Mouse (Mus musculus) 416B (cell line): ENCODE data around the gene Nat8f2.
"Not testable (repeated sequence)": the region's sequence is repeated elsewhere in the genome, so short reads cannot be mapped to it uniquely, and the experiment has no call there.

Source experiments
- DNase-seq: peaks from one replicate; pipeline ENCODE4 v3.0.0; 2011; ENCODE audit warnings: low read depth

The Nat8f2 gene

DNA sequence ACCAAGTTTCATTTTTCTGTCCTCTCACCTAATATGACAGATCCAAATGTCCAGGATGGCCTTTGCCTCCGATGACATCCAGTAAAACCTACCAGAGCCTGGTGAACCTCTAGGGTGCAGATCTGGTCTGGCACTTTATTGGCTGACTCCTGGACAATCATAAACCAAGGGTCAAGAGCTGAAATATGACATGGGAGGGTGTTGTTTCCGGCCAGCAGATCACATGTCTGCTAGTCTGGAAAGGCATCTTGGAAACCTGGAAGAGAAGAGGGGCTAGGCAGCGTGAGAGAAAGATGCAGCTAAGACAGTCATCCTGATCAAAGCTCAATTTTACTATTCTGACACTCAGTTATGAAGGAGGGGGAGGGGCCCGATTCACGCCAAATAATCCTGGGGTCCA is at the start of gene Nat8f2:
Nat8f2 (minus strand) TSS at position 153 of the 400 bp plus-strand sequence.
- DNase-seq: not testable (repeated sequence)

DNA sequence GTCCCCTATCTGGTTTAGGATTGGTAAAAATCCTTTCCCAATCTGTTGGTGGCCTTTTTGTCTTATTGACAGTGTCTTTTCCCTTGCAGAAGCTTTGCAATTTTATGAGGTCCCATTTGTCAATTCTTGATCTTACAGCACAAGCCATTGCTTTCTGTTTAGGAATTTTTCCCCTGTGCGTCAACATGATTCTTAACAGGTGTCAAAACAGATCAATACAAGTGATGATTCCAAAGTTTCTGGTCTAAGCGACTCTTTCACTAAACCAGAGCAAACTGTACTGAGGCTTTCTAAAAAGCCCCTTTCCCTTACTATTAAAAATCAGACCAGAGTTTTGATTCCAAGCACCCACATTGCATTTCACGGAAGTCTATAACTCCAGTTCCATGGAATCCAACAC is 49.4 kb upstream of the Nat8f2 start:
- not testable (repeated sequence) for DNase-seq

DNA sequence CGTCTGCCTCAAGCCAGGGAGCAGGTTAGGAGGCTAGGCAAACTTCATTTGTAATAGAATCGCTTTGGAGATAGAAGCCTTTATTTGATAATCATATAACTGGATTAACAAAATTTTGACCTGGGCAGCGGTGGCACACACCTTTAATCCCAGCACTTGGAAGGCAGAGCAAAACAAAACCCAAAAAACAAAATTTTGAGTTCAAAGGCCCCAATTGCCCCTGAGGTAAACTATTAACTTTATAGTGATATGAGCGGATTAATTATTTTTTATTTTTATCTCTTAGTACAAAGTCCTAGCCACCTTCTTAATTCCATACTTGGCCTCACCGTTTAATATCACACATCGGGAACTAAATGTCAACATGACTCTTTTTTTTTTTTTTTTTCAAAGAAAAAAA is 47.6 kb upstream of the Nat8f2 start:
- no peak for DNase-seq

DNA sequence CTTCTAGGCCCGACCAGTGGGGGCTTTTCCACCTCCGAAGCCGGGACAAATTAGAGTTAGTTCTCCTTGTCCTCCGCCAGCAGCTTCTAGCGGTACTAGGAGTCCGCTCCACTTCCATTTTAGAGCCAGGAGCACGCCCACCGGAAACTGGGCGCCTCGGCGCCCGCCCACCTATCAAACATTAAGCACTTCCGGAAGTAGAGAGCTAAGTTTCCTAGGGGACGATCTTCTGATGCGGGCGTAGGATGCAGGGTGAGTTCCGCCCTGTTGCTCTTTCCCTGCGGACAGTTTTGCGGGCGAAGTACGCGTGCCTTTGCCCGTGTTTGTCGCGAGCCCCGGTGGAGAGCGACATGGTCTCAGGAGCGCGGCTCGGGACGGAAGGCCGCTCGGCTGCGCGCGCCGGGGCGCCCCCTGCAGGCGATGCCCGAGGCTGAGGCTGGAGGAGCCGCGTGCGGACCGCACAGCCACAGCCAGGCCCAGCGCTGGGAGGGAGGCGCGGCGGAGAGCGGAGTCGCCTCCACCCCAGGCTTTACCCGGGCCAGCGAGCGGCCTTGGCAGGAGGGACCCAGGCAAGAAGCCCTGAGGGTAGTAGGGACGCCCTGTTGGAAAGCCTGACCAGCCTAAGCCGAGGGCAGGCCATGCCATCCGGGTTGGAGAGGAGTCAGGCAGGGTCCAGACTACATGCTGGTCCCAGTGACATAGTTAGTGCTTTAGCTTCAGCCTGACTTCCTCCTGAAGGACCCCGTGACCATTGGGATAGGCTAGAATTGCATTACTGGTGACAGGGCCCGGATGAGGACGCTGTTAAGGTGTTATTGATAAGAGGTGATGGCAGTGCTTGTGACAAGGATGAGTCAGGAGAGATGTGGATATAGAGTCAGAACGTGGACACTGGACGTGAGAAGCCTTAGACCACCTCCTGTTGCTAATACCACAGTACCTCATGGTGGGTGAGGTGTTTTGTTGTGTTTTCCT is 46.9 kb upstream of the Nat8f2 start, which contains the start of gene Nat8f1:
Nat8f1 (minus strand) TSS at position 149 of the 975 bp plus-strand sequence.
- peak; percentile 93 for DNase-seq

DNA sequence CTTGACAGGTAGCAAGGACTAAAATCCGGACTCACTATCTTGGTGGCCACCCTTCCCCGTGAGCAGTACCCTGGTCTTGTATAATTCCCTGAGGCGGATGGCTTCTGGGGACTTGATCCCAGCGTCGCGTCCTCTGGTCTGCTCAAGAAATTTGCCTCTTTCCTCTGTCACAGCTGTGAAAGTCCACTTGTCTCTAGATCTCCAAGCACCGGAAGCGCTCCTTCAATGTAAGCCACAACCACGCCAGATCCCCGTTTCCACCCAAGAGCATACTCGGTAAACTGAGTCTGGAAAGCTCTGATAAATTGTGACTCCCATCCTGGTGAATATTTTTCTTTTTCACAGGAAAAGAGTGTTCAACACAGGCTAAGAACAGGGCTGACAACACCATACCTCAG is 46.2 kb upstream of the Nat8f2 start:
- DNase-seq: peak; percentile 43

DNA sequence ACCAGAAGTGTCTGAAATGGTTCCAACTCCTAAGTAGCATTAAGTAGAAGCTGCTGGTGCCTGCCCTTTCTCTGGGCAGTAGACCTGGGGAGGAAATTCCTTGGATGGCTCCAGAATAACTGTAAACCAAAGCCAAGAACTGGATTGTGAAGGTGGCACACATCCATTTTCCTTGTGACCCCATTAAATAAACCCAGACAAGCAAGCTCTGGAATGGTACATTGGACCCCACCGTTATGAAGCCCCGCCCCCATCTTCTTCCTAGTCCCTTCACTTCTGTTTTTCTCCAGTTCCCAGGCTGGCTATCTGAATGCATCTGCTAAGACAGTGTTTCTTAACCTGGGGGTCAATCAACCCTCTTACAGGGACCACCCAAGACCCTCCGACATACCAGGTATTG is 42.6 kb upstream of the Nat8f2 start, which contains the start of gene Tprkb:
Tprkb (plus strand) TSS at position 279 of the 400 bp plus-strand sequence.
- peak; percentile 29 for DNase-seq

DNA sequence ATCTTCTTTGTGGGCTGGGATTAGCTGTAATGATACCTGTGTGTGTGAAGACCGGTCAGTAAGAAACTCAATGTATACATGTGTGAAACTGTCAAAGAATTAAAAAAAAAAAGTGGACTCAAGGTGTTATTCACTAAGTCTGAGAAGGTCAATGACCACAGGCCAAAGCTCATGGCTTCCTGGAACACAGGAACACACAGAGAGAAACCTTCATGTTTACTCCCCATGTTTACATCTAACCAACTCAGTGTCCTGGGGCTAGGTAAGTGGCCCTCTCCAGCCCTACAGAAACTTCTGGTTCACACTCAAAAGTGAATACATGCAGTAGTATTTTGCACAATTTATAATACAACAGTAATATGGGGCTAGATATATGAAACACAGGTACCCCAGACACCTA is 40.7 kb upstream of the Nat8f2 start:
- no peak for DNase-seq

DNA sequence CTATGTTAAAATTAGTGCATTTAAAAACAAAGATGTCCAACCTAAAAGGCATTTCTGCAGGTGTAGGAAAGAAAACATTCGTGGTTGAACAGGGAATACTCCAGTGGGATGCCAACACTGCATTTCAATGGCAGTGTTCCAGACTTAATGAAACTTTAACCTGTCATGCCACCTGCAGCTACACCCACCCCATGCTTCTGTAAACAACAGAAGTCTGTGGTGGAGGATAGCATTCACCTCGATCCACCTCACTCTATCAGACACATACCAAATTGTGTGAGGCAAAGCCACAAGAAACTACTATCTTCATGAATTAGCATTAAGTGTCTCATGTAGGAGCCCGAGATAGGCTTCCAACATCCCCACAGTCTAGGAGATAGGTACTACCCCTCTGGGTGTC is 39.4 kb upstream of the Nat8f2 start:
- no peak for DNase-seq

DNA sequence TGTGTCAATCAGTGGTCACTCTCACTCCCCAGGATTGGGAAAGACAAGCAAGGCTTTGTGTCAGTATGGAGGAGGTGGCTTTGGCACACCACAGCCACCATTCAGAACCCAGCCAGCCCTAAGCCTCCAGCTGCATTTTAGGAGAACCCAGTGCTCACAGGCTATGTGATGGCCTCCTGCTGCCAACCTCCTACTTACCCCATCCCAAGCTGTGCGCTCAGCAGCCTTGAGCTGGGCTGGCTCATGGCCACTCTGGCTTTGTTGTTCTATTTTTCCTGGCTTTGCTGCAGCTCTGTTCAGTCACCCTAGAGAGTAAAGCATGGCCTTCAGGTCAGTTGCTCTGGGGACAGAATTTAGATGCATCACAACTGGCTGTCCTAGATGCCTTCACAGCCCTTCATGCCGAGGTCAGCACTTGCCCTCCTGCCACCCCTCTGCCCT is 38.0 kb upstream of the Nat8f2 start:
- not testable (repeated sequence) for DNase-seq

DNA sequence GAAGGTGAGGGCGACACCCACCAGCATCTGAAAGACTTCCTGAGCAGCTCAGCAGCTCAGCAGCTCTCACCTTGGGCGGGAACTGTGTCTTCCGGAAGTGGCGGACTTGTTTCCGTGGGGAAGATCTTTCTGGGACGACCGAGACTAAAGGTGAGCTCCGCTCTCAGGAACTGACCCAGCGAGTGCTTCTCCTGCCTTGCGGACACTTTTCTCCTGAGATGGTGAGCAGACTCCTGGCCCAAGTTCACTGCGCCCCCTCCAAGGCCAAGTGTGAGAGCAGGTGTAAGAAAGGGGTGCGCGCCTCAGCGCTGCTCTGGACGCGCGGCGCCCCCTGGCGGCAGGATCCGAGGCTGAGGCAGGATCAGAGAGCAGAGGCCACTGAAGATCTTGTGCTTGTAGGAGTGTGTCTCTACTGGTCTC is 35.7 kb upstream of the Nat8f2 start, which contains the start of gene Nat8f4:
Nat8f4 (minus strand) TSS at position 243 of the 420 bp plus-strand sequence.
- DNase-seq: peak; percentile 12

DNA sequence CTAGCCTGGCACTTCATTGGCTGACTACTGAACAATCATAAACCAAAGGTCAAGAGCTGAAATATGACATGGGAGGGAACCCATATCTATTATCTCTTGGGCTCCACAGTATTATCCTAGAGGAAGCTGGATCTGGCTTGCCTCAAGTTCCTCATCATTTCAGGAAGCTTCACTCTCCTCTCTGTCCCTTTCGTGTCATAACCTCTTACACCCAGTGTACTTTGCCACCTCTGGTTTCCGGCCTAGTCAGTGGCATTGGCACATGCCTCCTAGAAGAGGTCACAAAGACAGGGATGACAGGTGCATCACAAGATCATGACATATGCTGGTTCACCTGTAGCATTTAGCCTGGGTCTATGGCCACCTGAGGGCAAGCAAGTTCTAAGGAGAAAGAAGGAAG is 33.3 kb upstream of the Nat8f2 start:
- no peak for DNase-seq

DNA sequence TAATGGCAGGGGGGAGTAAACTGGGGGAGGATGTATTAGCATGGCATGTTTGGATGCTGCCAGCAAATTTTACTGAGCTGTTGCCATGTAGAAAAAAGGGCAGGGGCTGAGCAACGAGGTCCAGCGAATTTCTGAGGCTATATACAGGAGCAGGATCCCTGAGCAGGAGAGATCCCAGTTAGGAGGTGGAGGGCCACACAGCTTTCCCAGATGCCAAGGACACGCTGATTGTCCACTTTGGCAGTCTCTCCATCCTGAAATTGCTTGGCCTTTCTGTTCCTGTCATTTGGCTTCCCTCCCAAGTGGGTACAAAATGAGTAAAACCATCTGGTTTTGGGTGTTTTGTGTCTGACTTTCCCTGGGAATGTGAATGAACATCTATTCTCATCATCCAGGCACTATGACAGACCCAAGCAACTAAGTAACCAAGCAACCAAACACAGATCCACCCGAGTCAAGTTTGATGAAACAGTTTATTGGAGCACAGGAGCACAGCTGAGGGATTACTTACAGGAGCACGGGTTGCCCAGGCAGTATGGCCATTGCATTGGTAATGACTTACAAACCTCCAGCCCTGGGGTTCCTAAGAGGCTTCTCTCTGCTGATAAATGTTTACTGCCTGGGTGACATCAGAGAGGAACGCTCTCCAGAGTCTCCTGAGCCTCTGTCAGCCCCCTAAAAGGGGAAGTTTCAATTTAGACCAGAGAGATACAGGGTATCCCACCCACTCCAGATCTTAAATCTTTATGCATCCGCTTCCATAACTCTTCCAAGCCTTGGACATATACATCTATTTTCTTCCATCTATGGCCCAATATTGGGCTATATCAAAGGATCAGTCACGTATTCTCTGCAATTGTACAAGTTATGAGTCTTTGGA is 29.9 kb upstream of the Nat8f2 start:
- DNase-seq: not testable (repeated sequence)

DNA sequence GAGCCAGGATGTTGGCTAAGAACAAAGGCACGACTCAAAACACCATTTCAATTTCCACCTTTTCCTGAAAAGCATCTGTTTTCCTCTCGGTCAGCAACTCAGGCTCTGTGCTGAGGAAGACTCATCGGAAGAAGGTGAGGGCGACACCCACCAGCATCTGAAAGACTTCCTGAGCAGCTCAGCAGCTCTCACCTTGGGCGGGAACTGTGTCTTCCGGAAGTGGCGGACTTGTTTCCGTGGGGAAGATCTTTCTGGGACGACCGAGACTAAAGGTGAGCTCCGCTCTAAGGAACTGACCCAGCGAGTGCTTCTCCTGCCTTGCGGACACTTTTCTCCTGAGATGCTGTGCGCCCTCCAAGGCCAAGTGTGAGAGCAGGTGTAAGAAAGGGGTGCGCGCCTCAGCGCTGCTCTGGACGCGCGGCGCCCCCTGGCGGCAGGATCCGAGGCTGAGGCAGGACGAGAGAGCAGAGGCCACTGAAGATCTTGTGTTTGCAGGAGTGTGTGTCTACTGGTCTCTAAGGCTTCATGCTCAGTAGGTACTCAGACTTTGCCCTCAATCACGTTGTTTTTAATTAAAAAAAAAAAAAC is 26.2 kb upstream of the Nat8f2 start:
- DNase-seq: not testable (repeated sequence)

DNA sequence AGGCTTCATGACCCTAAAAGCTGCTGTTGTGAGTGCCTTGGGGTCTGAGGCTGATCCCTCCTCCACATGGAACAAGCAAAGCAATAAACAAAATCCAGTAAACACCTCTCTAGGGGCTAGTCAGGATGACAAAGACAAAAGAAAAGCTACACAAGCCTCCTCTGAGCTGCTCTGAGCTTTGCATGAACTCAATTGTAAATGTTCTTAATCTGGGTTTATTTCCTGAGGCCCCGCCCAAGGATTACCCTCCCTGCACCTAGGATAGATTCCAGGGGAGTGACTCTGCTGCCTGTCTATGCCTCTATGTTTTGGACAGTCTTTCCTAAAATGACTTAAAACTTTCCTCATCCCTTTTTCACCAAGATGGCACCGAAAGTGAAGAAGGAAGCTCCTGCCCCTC is 20.0 kb upstream of the Nat8f2 start:
- DNase-seq: no peak

DNA sequence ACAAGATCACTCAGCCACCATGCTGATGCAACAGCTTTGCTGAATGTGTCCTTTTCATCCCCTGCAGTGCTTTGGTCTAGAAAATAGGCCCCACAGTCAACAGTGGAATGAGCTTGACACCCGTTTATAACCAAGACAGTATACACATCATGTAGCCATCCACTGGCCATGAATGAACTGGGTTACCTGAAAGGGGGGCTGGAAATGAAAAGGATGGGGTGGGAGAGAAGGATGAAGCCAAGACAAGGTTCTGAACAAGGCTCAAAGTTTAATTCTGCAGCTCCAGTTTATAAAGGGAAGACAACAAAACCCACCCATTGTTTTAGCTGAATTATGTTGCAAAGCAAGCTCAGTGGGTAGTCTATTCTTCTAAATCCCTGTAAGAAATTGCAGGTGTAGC is 15.4 kb upstream of the Nat8f2 start:
- no peak for DNase-seq

DNA sequence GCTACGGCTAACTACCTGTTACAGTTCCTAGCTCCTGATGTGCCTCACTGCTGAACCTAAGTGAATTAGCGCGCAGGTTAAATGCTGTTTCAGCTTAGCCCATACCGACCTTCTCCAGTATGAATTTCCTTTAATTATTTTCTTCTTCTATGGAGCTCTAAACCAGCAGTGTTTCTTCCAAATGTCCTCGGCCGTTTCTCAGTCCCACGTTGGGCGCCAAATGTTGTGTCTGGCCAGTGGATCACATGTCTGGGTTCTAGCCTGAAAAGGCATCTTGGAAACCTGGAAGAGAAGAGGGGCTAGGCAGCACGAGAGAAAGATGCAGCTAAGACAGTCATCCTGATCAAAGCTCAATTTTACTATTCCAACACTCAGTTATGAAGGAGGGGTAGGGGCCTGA is 14.3 kb upstream of the Nat8f2 start:
- DNase-seq: not testable (repeated sequence)

DNA sequence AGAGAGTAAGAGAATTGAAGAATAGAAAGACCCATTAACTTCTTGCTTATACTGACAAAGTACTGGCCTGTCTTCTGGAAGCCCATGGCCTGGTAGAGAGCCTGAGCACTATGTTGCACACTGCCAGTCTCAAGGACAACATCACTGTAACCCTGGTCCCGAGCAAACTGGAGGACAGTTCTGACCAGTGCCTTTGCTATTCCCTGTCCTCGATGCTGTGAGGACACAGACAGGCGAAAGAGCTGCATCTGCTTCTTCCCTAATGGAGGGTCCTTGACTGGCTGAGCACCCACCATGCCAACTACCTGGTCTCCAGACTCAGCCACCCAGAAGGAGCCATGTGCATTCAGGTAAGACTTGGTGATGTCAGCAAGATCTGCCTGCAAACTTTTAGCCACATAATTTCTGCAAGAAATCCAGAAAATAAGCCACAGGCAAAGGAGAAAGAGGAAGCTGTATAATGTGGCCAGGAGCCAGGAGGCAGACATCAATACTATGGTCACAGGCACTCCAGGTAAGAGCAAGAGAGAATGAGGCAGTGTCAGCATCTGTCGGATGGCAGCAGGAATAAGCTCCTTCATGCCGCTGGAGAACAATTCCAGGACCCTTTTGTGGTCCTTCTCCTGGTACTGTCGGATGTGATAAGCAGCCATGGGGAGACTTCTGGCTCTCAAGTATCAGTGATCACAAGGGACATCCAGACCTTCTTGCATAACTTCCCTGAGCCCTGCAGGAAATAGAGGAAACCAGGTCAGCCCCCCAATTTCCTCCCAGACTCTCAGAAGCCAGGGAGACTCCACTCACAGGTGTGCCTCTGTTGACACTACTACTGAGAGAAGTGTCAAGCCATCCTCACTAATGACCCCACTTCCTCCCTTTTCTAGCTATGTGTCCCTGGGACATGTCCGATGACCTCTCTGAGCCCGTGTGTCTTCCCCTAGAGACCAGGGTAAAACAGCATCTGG is 950 bp downstream of the Nat8f2 start:
- no peak for DNase-seq

DNA sequence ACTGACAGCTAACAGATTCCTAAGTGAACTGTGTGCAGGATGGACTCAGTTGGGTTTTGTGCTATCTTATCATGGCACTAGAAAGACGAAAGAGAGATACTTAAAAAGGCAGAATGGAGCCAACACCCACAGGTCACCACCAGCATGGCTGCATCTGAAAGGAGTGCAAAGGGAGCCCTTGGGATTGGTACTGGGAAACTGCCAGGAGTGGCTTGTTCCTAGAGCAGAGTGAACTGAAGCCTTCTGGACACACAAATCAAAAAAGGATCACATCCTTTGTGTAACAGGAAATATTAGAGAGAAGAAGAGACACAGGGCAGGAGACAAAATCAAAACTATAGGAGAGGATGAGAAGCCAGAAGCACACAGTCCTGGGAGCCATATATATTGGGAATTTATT is 2.0 kb downstream of the Nat8f2 start:
- not testable (repeated sequence) for DNase-seq

DNA sequence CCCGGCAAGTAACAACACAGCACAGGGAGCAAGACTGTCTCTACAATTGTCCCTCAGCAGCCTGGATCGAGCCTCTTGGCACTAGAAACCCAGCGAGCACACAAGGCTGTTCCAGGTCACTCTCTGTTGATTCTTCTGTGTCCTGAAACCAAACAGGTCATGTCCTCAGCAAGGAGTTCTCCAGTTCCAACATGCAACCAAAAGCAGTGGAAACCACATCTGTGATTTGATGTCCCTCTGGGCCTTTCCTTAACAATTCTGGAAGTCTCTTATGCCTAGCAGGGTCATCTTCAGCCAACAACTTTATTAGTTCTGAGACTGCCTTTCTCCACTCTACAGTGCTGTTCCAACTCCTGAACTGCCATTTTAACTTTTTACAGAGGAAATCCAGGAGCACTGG is 2.8 kb downstream of the Nat8f2 start:
- not testable (repeated sequence) for DNase-seq

DNA sequence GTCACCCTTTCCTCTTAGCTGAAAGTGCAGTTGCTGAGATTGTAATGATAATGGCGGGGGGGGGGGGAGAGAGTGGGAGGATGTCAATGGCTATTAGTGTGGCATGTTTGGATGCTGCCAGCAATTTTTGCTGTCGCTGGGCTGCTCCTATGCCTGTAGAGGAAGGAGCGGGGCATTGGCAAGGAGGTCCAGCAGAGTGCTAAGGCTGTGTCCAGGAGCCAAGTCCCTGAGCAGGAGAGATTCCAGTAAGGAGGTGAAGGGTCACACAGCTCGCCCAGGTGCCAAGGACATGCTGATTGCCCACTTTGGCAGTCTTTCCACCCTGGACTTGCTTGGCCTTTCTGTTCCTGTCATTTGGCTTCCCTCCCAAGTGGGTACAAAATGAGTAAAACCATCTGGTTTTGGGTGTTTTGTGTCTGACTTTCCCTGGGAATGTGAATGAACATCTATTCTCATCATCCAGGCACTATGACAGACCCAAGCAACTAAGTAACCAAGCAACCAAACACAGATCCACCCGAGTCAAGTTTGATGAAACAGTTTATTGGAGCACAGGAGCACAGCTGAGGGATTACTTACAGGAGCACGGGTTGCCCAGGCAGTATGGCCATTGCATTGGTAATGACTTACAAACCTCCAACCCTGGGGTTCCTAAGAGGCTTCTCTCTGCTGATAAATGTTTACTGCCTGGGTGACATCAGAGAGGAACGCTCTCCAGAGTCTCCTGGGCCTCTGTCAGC is 3.9 kb downstream of the Nat8f2 start:
- not testable (repeated sequence) for DNase-seq
